Mouse (Mus musculus): ENCODE results near the gene Socs5. TPM values are rescaled to one million over a fixed set of nuclear protein-coding genes. Genes with fewer than 3 reads are reported as not detected.

Gene Socs5
- polyA plus RNA-seq, 1 experiment from 2014 or later: 1.9 TPM

GRCm38 (mm10) chr17:87142271-87142670 lies 34.8 kb downstream of the Socs5 start:
- Histone ChIP-seq H3K36me3 (replicated peaks) (no peaks in the 10 kb centered on the region), H3K4me3 (replicated peaks) (no peak overlapping the region), H3K4me2 (peak overlapping the region; percentile 30; the same call in 1 of the 2 replicates), H3K27ac (replicated peaks) (no peak overlapping the region), H3K9me3 (replicated peaks) (no peaks in the 10 kb centered on the region), H3K4me1 (replicated peaks) (peaks cover 12% of the 10 kb centered on the region), H3K9ac (no peak overlapping the region), H3K27me3 (no peaks in the 10 kb centered on the region)
- no peak for ATAC-seq (ENCODE audit: insufficient read depth)
- 42% methylated on average over 11 of the region's 11 CpGs for WGBS (ENCODE audit: insufficient replicate concordance)

DNA sequence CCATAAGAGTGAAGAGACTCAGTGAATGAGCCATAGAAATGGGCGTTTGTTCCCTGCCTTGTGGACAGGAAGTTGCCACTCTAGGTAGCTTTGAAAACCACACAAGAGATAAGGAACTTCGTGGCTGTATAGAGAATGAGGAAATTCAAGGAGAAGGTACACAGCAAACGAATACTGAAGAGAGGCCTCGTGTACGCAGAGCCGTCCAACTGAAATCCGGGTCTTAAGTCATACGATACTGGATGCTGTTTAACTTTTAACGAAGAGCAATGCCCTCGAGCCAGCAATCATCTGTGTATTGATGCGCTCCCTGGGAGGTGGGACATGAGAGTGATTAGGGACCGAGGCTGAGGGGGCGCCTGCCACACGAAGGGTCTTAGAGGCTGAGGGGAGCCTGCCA lies 35.7 kb downstream of the Socs5 start:
- no peaks in the 10 kb centered on the region for H3K36me3 ChIP-seq (replicated peaks)
- no peak overlapping the region for H3K4me2 ChIP-seq
- peak; percentile 25; the same call in 1 of the 2 replicates for ATAC-seq (ENCODE audit: insufficient read depth)
- no peaks in the 10 kb centered on the region for H3K27me3 ChIP-seq
- H3K4me1 ChIP-seq (replicated peaks): peaks cover 12% of the 10 kb centered on the region
- 33% methylated on average over 14 of the region's 14 CpGs for WGBS (ENCODE audit: insufficient replicate concordance)
- H3K4me3 ChIP-seq (replicated peaks): no peak overlapping the region
- H3K9ac ChIP-seq: no peak overlapping the region
- H3K9me3 ChIP-seq (replicated peaks): no peaks in the 10 kb centered on the region
- no peak overlapping the region for H3K27ac ChIP-seq (replicated peaks)

GRCm38 (mm10) chr17:87146415-87147021 lies 39.0 kb downstream of the Socs5 start:
- Histone ChIP-seq H3K36me3 (replicated peaks) (no peaks in the 10 kb centered on the region), H3K27ac (replicated peaks) (no peak overlapping the region), H3K4me3 (replicated peaks) (no peak overlapping the region), H3K27me3 (no peaks in the 10 kb centered on the region), H3K4me1 (replicated peaks) (peaks cover 12% of the 10 kb centered on the region), H3K9ac (no peak overlapping the region), H3K4me2 (no peak overlapping the region), H3K9me3 (replicated peaks) (no peaks in the 10 kb centered on the region)
- WGBS (ENCODE audit: insufficient replicate concordance): 69% methylated on average over 8 of the region's 8 CpGs
- no peak for ATAC-seq (ENCODE audit: insufficient read depth)

- H3K36me3 ChIP-seq (replicated peaks): no peaks in the 10 kb centered on the region
- no peak overlapping the region for H3K9ac ChIP-seq
- no peaks in the 10 kb centered on the region for H3K4me1 ChIP-seq (replicated peaks)
- ATAC-seq (ENCODE audit: insufficient read depth): no peak
- no peak overlapping the region for H3K4me2 ChIP-seq
- no peaks in the 10 kb centered on the region for H3K9me3 ChIP-seq (replicated peaks)
- WGBS (ENCODE audit: insufficient replicate concordance): 53% methylated on average over 12 of the region's 12 CpGs
- H3K27ac ChIP-seq (replicated peaks): no peak overlapping the region
- no peak overlapping the region for H3K4me3 ChIP-seq (replicated peaks)
- H3K27me3 ChIP-seq: no peaks in the 10 kb centered on the region
These were observed 42.3 kb downstream of the Socs5 start for GRCm38 (mm10) chr17:87149762-87150161.

DNA sequence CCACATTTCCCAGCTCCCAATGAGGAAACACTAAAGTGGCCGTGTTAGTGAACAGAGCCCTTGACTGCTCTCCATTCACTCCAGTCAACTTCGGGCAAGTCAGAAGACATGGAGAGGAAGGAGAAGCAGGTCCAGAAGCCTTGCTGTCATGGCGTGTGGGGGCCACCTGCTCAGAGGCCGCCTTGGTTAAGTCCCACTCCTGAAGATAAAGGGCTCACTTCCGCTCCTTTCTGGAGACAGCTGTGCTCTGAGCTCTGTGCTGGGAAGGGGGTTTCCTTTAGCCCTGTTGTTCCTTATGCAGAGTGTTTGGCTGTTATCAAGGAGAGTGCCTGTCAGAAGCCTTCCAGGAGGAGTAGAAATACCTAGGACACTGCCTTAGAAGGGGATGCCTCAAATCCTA lies 45.5 kb downstream of the Socs5 start:
- 14% methylated on average over 5 of the region's 5 CpGs for WGBS (ENCODE audit: insufficient replicate concordance)
- Histone ChIP-seq H3K27ac (replicated peaks) (no peak overlapping the region), H3K4me3 (replicated peaks) (no peak overlapping the region), H3K27me3 (no peaks in the 10 kb centered on the region), H3K4me2 (no peak overlapping the region), H3K4me1 (replicated peaks) (0 out of 2 replicates have a peak, but pooled peaks cover 5% of the 10 kb centered on the region), H3K9ac (no peak overlapping the region), H3K36me3 (replicated peaks) (no peaks in the 10 kb centered on the region), H3K9me3 (replicated peaks) (no peaks in the 10 kb centered on the region)
- no peak for ATAC-seq (ENCODE audit: insufficient read depth)

GRCm38 (mm10) chr17:87155664-87156063 lies 48.2 kb downstream of the Socs5 start:
- no peak overlapping the region for H3K27ac ChIP-seq (replicated peaks)
- H3K4me2 ChIP-seq: no peak overlapping the region
- no peaks in the 10 kb centered on the region for H3K36me3 ChIP-seq (replicated peaks)
- 30% methylated on average over 3 of the region's 3 CpGs for WGBS (ENCODE audit: insufficient replicate concordance)
- no peak overlapping the region for H3K4me3 ChIP-seq (replicated peaks)
- ATAC-seq (ENCODE audit: insufficient read depth): no peak
- peaks cover 5% of the 10 kb centered on the region for H3K4me1 ChIP-seq (replicated peaks)
- H3K27me3 ChIP-seq: no peaks in the 10 kb centered on the region
- no peaks in the 10 kb centered on the region for H3K9me3 ChIP-seq (replicated peaks)
- no peak overlapping the region for H3K9ac ChIP-seq

GRCm38 (mm10) chr17:87157739-87158138 lies 50.3 kb downstream of the Socs5 start:
- Histone ChIP-seq H3K4me3 (replicated peaks) (no peak overlapping the region), H3K9me3 (replicated peaks) (no peaks in the 10 kb centered on the region), H3K27ac (replicated peaks) (no peak overlapping the region), H3K9ac (no peak overlapping the region), H3K27me3 (no peaks in the 10 kb centered on the region), H3K4me2 (no peak overlapping the region), H3K36me3 (replicated peaks) (no peaks in the 10 kb centered on the region), H3K4me1 (replicated peaks) (peaks cover 5% of the 10 kb centered on the region)
- no peak for ATAC-seq (ENCODE audit: insufficient read depth)
- 58% methylated on average over 13 of the region's 13 CpGs for WGBS (ENCODE audit: insufficient replicate concordance)

- Histone ChIP-seq H3K36me3 (replicated peaks) (no peaks in the 10 kb centered on the region), H3K27me3 (no peaks in the 10 kb centered on the region), H3K4me2 (no peak overlapping the region), H3K4me1 (replicated peaks) (peaks cover 5% of the 10 kb centered on the region), H3K9me3 (replicated peaks) (no peaks in the 10 kb centered on the region), H3K9ac (no peak overlapping the region), H3K4me3 (replicated peaks) (no peak overlapping the region), H3K27ac (replicated peaks) (no peak overlapping the region)
- WGBS (ENCODE audit: insufficient replicate concordance): 32% methylated on average over 14 of the region's 14 CpGs
- no peak for ATAC-seq (ENCODE audit: insufficient read depth)
These were observed 51.1 kb downstream of the Socs5 start for GRCm38 (mm10) chr17:87158597-87158996.

DNA sequence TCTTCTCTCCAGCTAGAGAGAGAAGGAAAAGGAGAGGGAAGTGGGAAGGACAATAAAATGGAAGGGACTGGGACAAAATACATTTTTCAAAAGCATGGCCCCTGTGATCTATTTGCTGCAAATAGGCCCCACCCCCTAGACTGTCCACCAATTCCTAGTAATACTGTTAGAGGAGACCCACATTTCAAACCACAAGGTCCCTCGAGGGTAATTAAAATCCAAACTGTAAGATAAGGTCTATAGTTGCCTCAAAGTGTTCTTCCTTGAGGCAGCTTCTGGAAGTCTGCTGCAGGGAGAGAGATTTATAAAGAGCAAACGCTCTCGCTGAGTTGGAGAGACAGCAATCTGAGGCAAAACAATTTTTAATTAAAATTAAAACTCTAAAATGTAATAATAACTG lies 52.8 kb downstream of the Socs5 start:
- 55% methylated on average over 3 of the region's 3 CpGs for WGBS (ENCODE audit: insufficient replicate concordance)
- no peaks in the 10 kb centered on the region for H3K36me3 ChIP-seq (replicated peaks)
- H3K4me3 ChIP-seq (replicated peaks): no peak overlapping the region
- no peaks in the 10 kb centered on the region for H3K9me3 ChIP-seq (replicated peaks)
- H3K4me2 ChIP-seq: no peak overlapping the region
- H3K27ac ChIP-seq (replicated peaks): no peak overlapping the region
- H3K4me1 ChIP-seq (replicated peaks): peaks cover 5% of the 10 kb centered on the region
- H3K9ac ChIP-seq: no peak overlapping the region
- H3K27me3 ChIP-seq: no peaks in the 10 kb centered on the region
- ATAC-seq (ENCODE audit: insufficient read depth): no peak

- no peaks in the 10 kb centered on the region for H3K4me1 ChIP-seq (replicated peaks)
- H3K36me3 ChIP-seq (replicated peaks): no peaks in the 10 kb centered on the region
- no peak for ATAC-seq (ENCODE audit: insufficient read depth)
- no peak overlapping the region for H3K4me2 ChIP-seq
- no peak overlapping the region for H3K27ac ChIP-seq (replicated peaks)
- 64% methylated on average over 7 of the region's 7 CpGs for WGBS (ENCODE audit: insufficient replicate concordance)
- no peaks in the 10 kb centered on the region for H3K27me3 ChIP-seq
- no peaks in the 10 kb centered on the region for H3K9me3 ChIP-seq (replicated peaks)
- H3K9ac ChIP-seq: no peak overlapping the region
- no peak overlapping the region for H3K4me3 ChIP-seq (replicated peaks)
These were observed 56.9 kb downstream of the Socs5 start for GRCm38 (mm10) chr17:87164312-87164922.

- H3K27me3 ChIP-seq: no peaks in the 10 kb centered on the region
- H3K27ac ChIP-seq (replicated peaks): no peak overlapping the region
- 79% methylated on average over 5 of the region's 5 CpGs for WGBS (ENCODE audit: insufficient replicate concordance)
- no peaks in the 10 kb centered on the region for H3K36me3 ChIP-seq (replicated peaks)
- H3K4me1 ChIP-seq (replicated peaks): no peaks in the 10 kb centered on the region; the same call in 1 of the 2 replicates
- no peak overlapping the region for H3K9ac ChIP-seq
- no peak overlapping the region for H3K4me3 ChIP-seq (replicated peaks)
- H3K4me2 ChIP-seq: no peak overlapping the region
- H3K9me3 ChIP-seq (replicated peaks): no peaks in the 10 kb centered on the region
- no peak for ATAC-seq (ENCODE audit: insufficient read depth)
These were observed 59.9 kb downstream of the Socs5 start for GRCm38 (mm10) chr17:87167407-87167806.

DNA sequence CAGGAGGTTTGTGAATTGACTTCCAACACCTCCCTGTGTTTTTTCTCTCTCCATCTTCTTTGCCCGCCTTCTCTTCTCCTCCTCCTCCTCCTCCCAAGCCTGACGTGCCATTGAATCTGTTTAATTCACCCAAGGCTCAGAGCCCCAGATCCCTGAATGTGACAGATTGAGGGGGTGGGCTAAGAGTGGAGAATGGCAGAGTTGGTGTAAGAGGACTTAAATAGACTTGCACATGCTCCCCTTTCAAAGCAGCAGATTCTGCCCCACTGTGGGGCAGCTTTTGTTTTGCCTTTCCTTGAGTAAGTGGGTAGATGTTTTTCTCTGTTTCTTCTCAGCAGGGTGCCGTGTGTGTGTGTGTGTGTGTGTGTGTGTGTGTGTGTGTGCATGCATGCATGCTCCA lies 61.6 kb downstream of the Socs5 start:
- Histone ChIP-seq H3K36me3 (replicated peaks) (no peaks in the 10 kb centered on the region), H3K9ac (no peak overlapping the region), H3K4me1 (replicated peaks) (no peaks in the 10 kb centered on the region; the same call in 1 of the 2 replicates), H3K27ac (replicated peaks) (no peak overlapping the region), H3K9me3 (replicated peaks) (no peaks in the 10 kb centered on the region), H3K27me3 (no peaks in the 10 kb centered on the region), H3K4me3 (replicated peaks) (no peak overlapping the region), H3K4me2 (no peak overlapping the region)
- no peak for ATAC-seq (ENCODE audit: insufficient read depth)
- 61% methylated on average over 3 of the region's 3 CpGs for WGBS (ENCODE audit: insufficient replicate concordance)
